Mouse (Mus musculus) forebrain, embryonic 11.5 days (tissue): ENCODE data around the gene Ttll8. TPM values are rescaled to one million over a fixed set of nuclear protein-coding genes. Genes with fewer than 3 reads are reported as not detected.
A peak's percentile ranks its signal among the peaks of the same experiment; 100 is the strongest.

Experiments
- ATAC-seq: fragments of 200-750 bp; cut with Nextera tagmentation; replicated peaks from 2 replicates; pipeline ENCODE4 v1.8.0; 2017; ENCODE audit warnings: moderate TSS enrichment; ENCODE audit not compliant: low FRiP score
- DNase-seq: peaks from one replicate; pipeline ENCODE4 v3.0.0-alpha.2; 2017; ENCODE audit warnings: low spot score
- H3K27ac ChIP-seq: fragments of 300-500 bp; sonication (generic); 2 replicates; pipeline ENCODE4 v1.5.1; 2014; ENCODE audit warnings: low read depth, low read length
- H3K27me3 ChIP-seq: fragments of 300-500 bp; sonication (generic); 2 replicates; pipeline ENCODE4 v1.6.1; 2014; ENCODE audit warnings: mild to moderate bottlenecking, low read length, mixed read lengths; ENCODE audit not compliant: control insufficient read depth, insufficient read depth
- H3K36me3 ChIP-seq: fragments of 300-500 bp; sonication (generic); 2 replicates; pipeline ENCODE4 v1.6.1; 2014; ENCODE audit warnings: mild to moderate bottlenecking, low read length, moderate library complexity, mixed read lengths; ENCODE audit not compliant: control insufficient read depth, insufficient read depth
- H3K4me1 ChIP-seq: fragments of 300-500 bp; sonication (generic); replicated peaks from 2 replicates; pipeline ENCODE4 v1.6.1; 2014; ENCODE audit warnings: low read length, mixed read lengths; ENCODE audit not compliant: control insufficient read depth, insufficient read depth
- H3K4me2 ChIP-seq: fragments of 300-500 bp; sonication (generic); 2 replicates; pipeline ENCODE4 v1.6.1; 2014; ENCODE audit warnings: low read depth, mild to moderate bottlenecking, low read length, moderate library complexity, mixed read lengths; ENCODE audit not compliant: severe bottlenecking
- H3K4me3 ChIP-seq: fragments of 300-500 bp; sonication (generic); 2 replicates; pipeline ENCODE4 v1.5.1; 2014; ENCODE audit warnings: low read depth, low read length
- H3K9ac ChIP-seq: fragments of 300-500 bp; sonication (generic); 2 replicates; pipeline ENCODE4 v1.6.1; 2014; ENCODE audit warnings: low read length
- H3K9me3 ChIP-seq: fragments of 300-500 bp; sonication (generic); 2 replicates; pipeline ENCODE4 v1.6.1; 2016; ENCODE audit warnings: low read length, mixed read lengths; ENCODE audit not compliant: control insufficient read depth
- WGBS: fragments of 180-500 bp; shearing (Covaris S2); extraction: QIAGEN DNeasy Blood & Tissue Kit; methylation state at CpG from one replicate; pipeline ENCODE4 v1.1.7; 2014; 5-methylcytosine and 5-hydroxymethylcytosine counted together
- polyA plus RNA-seq: library from polyadenylated mRNA; unstranded; fragments of >200 nt; fragmentation: Nextera tagmentation; extraction: Ambion mirVana; gene quantifications from 2 replicates; pipeline ENCODE4 v1.2.1, GENCODE M21; 2014

Ttll8 gene
- polyA plus RNA-seq, 1 experiment from 2014 or later, result 0.08 TPM

DNA sequence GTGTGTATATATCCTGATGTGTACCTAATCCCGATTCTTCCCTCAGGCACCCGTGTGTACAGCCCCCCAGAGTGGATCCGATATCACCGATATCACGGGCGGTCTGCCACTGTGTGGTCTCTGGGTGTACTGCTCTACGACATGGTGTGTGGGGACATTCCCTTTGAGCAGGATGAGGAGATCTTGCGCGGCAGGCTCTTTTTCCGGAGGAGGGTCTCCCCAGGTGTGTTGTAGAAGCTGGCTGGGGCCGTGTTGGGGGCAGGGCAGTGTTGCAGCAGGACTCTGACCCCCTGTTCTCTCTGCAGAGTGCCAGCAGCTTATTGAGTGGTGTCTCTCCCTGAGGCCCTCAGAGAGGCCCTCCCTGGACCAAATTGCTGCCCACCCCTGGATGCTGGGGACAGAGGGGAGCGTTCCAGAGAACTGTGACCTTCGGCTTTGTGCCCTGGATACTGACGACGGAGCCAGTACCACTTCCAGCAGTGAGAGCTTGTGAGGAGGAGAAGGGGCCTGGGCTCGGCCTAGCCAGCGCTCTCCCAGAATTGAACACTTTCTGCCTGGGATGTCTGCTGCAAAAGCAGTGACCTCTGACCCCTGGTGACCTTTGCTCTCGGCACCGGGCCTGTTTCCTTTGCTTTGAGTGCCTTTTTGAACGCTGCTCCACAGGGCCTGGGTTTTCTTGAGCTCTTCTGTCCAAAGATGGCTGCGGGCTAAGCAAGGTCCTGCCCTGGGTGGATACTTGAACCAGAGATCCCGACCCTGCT, 89.8 kb downstream of the Ttll8 start:
- 52% methylated on average over 22 of the region's 22 CpGs for WGBS
- Histone ChIP-seq H3K4me1 (peaks cover 19% of the 10 kb centered on the region), H3K9ac (peak overlapping the region; percentile 67), H3K4me2 (peak overlapping the region; percentile 100), H3K4me3 (peak overlapping the region; percentile 90), H3K27ac (0 out of 2 replicates have a peak overlapping the region, but pooled peaks have one; percentile 25), H3K27me3 (no peaks in the 10 kb centered on the region), H3K9me3 (no peaks in the 10 kb centered on the region), H3K36me3 (peaks cover 2% of the 10 kb centered on the region; the same call in 1 of the 2 replicates)
- ATAC-seq, result peak; percentile 17; the same call in 1 of the 2 replicates
- DNase-seq, result no peak

GRCm38 (mm10) chr15:88863695-88864231, 90.5 kb downstream of the Ttll8 start:
- Histone ChIP-seq H3K4me1 (peaks cover 19% of the 10 kb centered on the region), H3K36me3 (peaks cover 2% of the 10 kb centered on the region; the same call in 1 of the 2 replicates), H3K9ac (peak overlapping the region; percentile 67), H3K27me3 (no peaks in the 10 kb centered on the region), H3K4me2 (peak overlapping the region; percentile 100), H3K4me3 (peak overlapping the region; percentile 90), H3K27ac (peak overlapping the region; percentile 31; the same call in 1 of the 2 replicates), H3K9me3 (no peaks in the 10 kb centered on the region)
- ATAC-seq (peak; percentile 67), DNase-seq (peak; percentile 90)
- under 1% methylated on average over 19 of the region's 39 CpGs for WGBS

- Histone ChIP-seq H3K4me1 (peaks cover 19% of the 10 kb centered on the region), H3K9me3 (no peaks in the 10 kb centered on the region), H3K4me2 (peak overlapping the region; percentile 100), H3K9ac (peak overlapping the region; percentile 67), H3K36me3 (peaks cover 2% of the 10 kb centered on the region; the same call in 1 of the 2 replicates), H3K4me3 (peak overlapping the region; percentile 90), H3K27ac (peak overlapping the region; percentile 31; the same call in 1 of the 2 replicates), H3K27me3 (no peaks in the 10 kb centered on the region)
- peak; percentile 0; the same call in 1 of the 2 replicates for ATAC-seq
- peak; percentile 82 for DNase-seq
- under 1% methylated on average over 93 of the region's 98 CpGs for WGBS
Measured at GRCm38 (mm10) chr15:88862881-88863694, 91.1 kb downstream of the Ttll8 start.

DNA sequence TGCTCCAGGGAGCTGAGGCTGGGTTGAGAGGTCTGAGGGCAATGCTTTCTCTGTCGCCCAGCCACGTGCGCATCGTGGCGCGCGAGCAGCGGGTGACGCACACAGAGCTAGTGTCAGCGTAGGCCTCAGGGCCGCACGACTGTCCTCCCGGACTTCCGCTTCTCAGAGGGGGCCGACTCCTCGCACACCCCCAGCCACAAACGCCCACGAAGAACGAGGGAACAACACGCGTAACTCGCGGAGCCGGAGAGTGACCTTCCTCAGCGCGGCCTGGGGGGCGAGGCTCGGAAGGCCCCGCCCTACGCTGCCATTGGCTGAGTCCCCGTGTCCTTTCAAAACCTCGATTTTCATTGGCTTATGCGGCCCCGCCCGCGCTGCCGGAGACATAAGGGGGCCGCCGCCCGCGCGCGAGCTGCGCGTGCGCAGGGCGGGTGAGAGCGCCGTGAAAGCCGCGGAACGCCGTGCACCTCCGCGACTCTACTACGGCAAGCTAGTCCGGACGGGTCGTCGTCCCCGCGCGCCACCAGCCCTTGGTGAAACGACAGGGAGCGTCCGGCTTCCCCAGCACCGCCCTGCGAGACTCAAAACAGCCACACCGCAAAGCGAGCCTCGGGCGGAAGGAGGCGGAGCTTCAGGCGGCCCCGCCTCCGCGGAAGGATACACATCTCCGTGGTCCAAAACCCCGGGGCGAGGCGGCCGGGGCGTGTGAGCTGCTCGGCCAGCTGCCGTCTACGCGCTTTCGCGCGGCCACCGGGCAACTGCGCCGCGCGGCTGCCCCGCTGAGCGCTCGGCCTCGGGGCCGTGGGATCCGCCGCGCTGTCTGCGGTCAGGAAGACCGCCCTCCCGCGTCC, 92.2 kb downstream of the Ttll8 start, which contains the start of gene Pim3:
TSS of gene Pim3 (plus strand) at position 415 of the 851 bp plus-strand sequence.
- Histone ChIP-seq H3K27ac (peak within 1 kb of the TSS; percentile 94), H3K9ac (peak within 1 kb of the TSS; percentile 67), H3K36me3 (peaks cover 2% of the 10 kb centered on the region; the same call in 1 of the 2 replicates), H3K9me3 (no peaks in the 10 kb centered on the region), H3K4me3 (peak within 1 kb of the TSS; percentile 90), H3K27me3 (no peaks in the 10 kb centered on the region), H3K4me1 (peaks cover 19% of the 10 kb centered on the region), H3K4me2 (peak within 1 kb of the TSS; percentile 100)
- DNase-seq, result peak; percentile 97
- peak; percentile 87 for ATAC-seq
- WGBS, result under 1% methylated on average over 103 of the region's 107 CpGs

DNA sequence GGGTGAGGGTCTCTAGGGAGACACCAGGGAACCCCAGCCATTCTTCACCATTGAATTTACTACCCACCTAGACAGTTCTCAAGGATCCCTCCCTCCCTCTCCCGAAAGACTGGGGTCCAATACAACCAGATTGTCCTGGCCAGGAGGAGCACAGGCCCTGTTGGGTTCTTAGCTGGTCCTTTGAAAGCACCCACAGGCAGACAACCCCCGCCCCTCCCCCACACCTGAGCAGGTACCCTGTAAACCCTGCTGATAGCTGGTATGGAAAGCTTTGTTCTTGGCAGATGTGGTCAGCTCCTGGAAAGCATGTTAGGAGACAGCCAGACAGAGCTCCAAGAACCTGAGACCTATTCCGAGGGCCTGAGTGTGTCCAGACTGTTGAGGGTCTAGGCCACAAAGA, 93.4 kb downstream of the Ttll8 start:
- no peak overlapping the region for H3K27ac ChIP-seq
- H3K4me2 ChIP-seq, result no peak overlapping the region
- H3K27me3 ChIP-seq, result no peaks in the 10 kb centered on the region
- no peaks in the 10 kb centered on the region; the same call in 1 of the 2 replicates for H3K36me3 ChIP-seq
- 88% methylated on average over 3 of the region's 3 CpGs for WGBS
- ATAC-seq (no peak), DNase-seq (no peak)
- H3K4me1 ChIP-seq, result peaks cover 19% of the 10 kb centered on the region
- H3K9ac ChIP-seq, result no peak overlapping the region
- H3K9me3 ChIP-seq, result no peaks in the 10 kb centered on the region
- H3K4me3 ChIP-seq, result no peak overlapping the region

- no peaks in the 10 kb centered on the region; the same call in 1 of the 2 replicates for H3K36me3 ChIP-seq
- no peak overlapping the region for H3K27ac ChIP-seq
- no peak for DNase-seq
- no peak for ATAC-seq
- no peak overlapping the region for H3K4me2 ChIP-seq
- H3K4me1 ChIP-seq, result peaks cover 12% of the 10 kb centered on the region
- no peak overlapping the region for H3K9ac ChIP-seq
- H3K27me3 ChIP-seq, result no peaks in the 10 kb centered on the region
- 71% methylated on average over 8 of the region's 8 CpGs for WGBS
- H3K4me3 ChIP-seq, result no peak overlapping the region
- H3K9me3 ChIP-seq, result no peaks in the 10 kb centered on the region
Measured at GRCm38 (mm10) chr15:88859206-88859970, 94.8 kb downstream of the Ttll8 start.

GRCm38 (mm10) chr15:88858707-88859106, 95.5 kb downstream of the Ttll8 start:
- peaks cover 7% of the 10 kb centered on the region for H3K4me1 ChIP-seq
- WGBS, result 83% methylated on average over 2 of the region's 2 CpGs
- no peak overlapping the region for H3K9ac ChIP-seq
- no peak overlapping the region for H3K4me2 ChIP-seq
- no peak for ATAC-seq
- H3K9me3 ChIP-seq, result no peaks in the 10 kb centered on the region
- DNase-seq, result no peak
- H3K27ac ChIP-seq, result no peak overlapping the region
- no peak overlapping the region for H3K4me3 ChIP-seq
- no peaks in the 10 kb centered on the region for H3K27me3 ChIP-seq
- H3K36me3 ChIP-seq, result no peaks in the 10 kb centered on the region
